Mouse (Mus musculus): ENCODE measurements around the gene Slc30a5. TPM values are rescaled to one million over a fixed set of nuclear protein-coding genes. Genes with fewer than 3 reads are reported as not detected.
"Not testable (repeated sequence)": the region's sequence is repeated elsewhere in the genome, so short reads cannot be mapped to it uniquely, and the experiment has no call there.

Gene Slc30a5
- total and polyA plus RNA-seq, 3 experiments, result 57.4 to 58.3 TPM; not detected in 1

DNA sequence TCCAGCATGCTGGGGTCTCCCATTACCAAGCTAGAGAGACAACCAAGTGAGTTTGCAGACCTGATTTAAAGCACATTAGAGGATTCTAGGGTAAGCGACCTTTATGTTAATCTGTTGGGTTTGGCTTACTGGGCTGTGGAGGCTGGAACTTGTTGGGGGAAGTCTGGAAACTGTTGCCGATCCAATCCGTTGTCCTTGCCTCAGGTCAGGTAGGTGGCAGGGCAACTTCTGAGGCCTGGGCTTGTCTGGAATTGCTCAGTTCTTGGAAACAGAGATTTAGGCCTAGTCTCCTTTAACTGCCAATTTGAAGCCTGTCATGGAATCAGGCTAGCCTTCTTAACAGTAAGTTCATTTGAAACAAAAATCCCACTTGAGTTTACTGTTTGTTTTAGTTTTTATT is 44.1 kb downstream of the Slc30a5 start:
- H3K4me1 ChIP-seq (ENCODE audit: control insufficient read depth in 1 of 2, insufficient read depth in 2 of 2, low read length in 2 of 2), result peaks cover 6 to 13% of the 10 kb centered on the region in 2 experiments
- peaks cover 22% of the 10 kb centered on the region for H3K79me2 ChIP-seq (ENCODE audit: control insufficient read depth, insufficient read depth, low read length, poor library complexity)
- H3K4me3 ChIP-seq (ENCODE audit: control insufficient read depth in 1 of 2, insufficient read depth in 1 of 2, low read depth in 2 of 2, low read length in 2 of 2), result no peak overlapping the region
- TF ChIP-seq ETS1 (IDR thresholded peaks at IDR 0.05; ENCODE audit: low read depth, low read length) (no peak), MYB (IDR thresholded peaks at IDR 0.05; ENCODE audit: low read depth, low read length) (no peak), EP300 (IDR thresholded peaks at IDR 0.05; ENCODE audit: low read depth in 1 of 2, low read length in 2 of 2) (no peak), MXI1 (IDR thresholded peaks at IDR 0.05; ENCODE audit: low read depth, low read length) (no peak)
- peaks cover 11 to 12% of the 10 kb centered on the region in 2 experiments for H3K36me3 ChIP-seq (ENCODE audit: control insufficient read depth in 1 of 2, insufficient read depth in 2 of 2, low read length in 2 of 2)
- DNase-seq (ENCODE audit: low read depth, low spot score), result no peak
- no peaks in the 10 kb centered on the region for H3K9me3 ChIP-seq (replicated peaks; ENCODE audit: insufficient read depth, low read length)
- H3K9ac ChIP-seq (ENCODE audit: control insufficient read depth, low read depth, low read length, poor library complexity, severe bottlenecking), result no peak overlapping the region
- H3K27ac ChIP-seq (ENCODE audit: control insufficient read depth, low read depth, low read length), result no peak overlapping the region
- H3K27me3 ChIP-seq (ENCODE audit: control insufficient read depth in 1 of 2, insufficient read depth in 2 of 2, low read length in 2 of 2), result no peaks in the 10 kb centered on the region

GRCm38 (mm10) chr13:100788057-100788456 is 45.2 kb downstream of the Slc30a5 start:
- H3K9ac ChIP-seq (ENCODE audit: control insufficient read depth, low read depth, low read length, poor library complexity, severe bottlenecking); H3K9me3 ChIP-seq (replicated peaks; ENCODE audit: insufficient read depth, low read length); H3K27me3 ChIP-seq (ENCODE audit: control insufficient read depth in 1 of 2, insufficient read depth in 2 of 2, low read length in 2 of 2); DNase-seq (ENCODE audit: low read depth, low spot score); H3K27ac ChIP-seq (ENCODE audit: control insufficient read depth, low read depth, low read length); H3K4me3 ChIP-seq (ENCODE audit: control insufficient read depth in 1 of 2, insufficient read depth in 1 of 2, low read depth in 2 of 2, low read length in 2 of 2): not testable (repeated sequence)
- Histone ChIP-seq H3K4me1 (ENCODE audit: control insufficient read depth in 1 of 2, insufficient read depth in 2 of 2, low read length in 2 of 2) (peaks cover 8 to 18% of the 10 kb centered on the region in 2 experiments), H3K36me3 (ENCODE audit: control insufficient read depth in 1 of 2, insufficient read depth in 2 of 2, low read length in 2 of 2) (peaks cover 20 to 22% of the 10 kb centered on the region in 2 experiments), H3K79me2 (ENCODE audit: control insufficient read depth, insufficient read depth, low read length, poor library complexity) (peaks cover 27% of the 10 kb centered on the region)

- no peak overlapping the region for H3K27ac ChIP-seq (ENCODE audit: control insufficient read depth, low read depth, low read length)
- no peak overlapping the region for H3K4me3 ChIP-seq (ENCODE audit: control insufficient read depth in 1 of 2, insufficient read depth in 1 of 2, low read depth in 2 of 2, low read length in 2 of 2)
- H3K9ac ChIP-seq (ENCODE audit: control insufficient read depth, low read depth, low read length, poor library complexity, severe bottlenecking), result no peak overlapping the region
- no peak for DNase-seq (ENCODE audit: low read depth, low spot score)
- H3K79me2 ChIP-seq (ENCODE audit: control insufficient read depth, insufficient read depth, low read length, poor library complexity), result peaks cover 27% of the 10 kb centered on the region
- H3K36me3 ChIP-seq (ENCODE audit: control insufficient read depth in 1 of 2, insufficient read depth in 2 of 2, low read length in 2 of 2), result peaks cover 26 to 27% of the 10 kb centered on the region in 2 experiments
- TF ChIP-seq HCFC1 (IDR thresholded peaks at IDR 0.05; ENCODE audit: low read depth, low read length) (no peak), ZMIZ1 (IDR thresholded peaks at IDR 0.05; ENCODE audit: low read depth, low read length) (no peak), SMC3 (IDR thresholded peaks at IDR 0.05; ENCODE audit: low read depth, low read length) (no peak), TAL1 (IDR thresholded peaks at IDR 0.05; ENCODE audit: low read length) (no peak), ZKSCAN1 (IDR thresholded peaks at IDR 0.05; ENCODE audit: low read depth, low read length) (no peak), E2F4 (IDR thresholded peaks at IDR 0.05; ENCODE audit: borderline replicate concordance, low read depth, low read length) (no peak), NRF1 (IDR thresholded peaks at IDR 0.05; ENCODE audit: insufficient read depth, low read depth, low read length, poor library complexity, severe bottlenecking) (no peak), BHLHE40 (IDR thresholded peaks at IDR 0.05; ENCODE audit: borderline replicate concordance, low read depth, low read length) (no peak), CTCF (IDR thresholded peaks at IDR 0.05 in 2 of 3, conservative IDR thresholded peaks at IDR 0.05 in 1 of 3; ENCODE audit: control insufficient read depth in 1 of 3, insufficient read depth in 1 of 3, low read depth in 2 of 3, low read length in 3 of 3, poor library complexity in 1 of 3, severe bottlenecking in 1 of 3) (no peak), MYB (IDR thresholded peaks at IDR 0.05; ENCODE audit: low read depth, low read length) (no peak), ZNF384 (IDR thresholded peaks at IDR 0.05; ENCODE audit: low read depth, low read length) (no peak), MYC (IDR thresholded peaks at IDR 0.05; ENCODE audit: low read depth, low read length) (no peak), USF2 (IDR thresholded peaks at IDR 0.05; ENCODE audit: borderline replicate concordance in 1 of 2, insufficient read depth in 1 of 2, low read depth in 1 of 2, low read length in 2 of 2) (no peak), POLR2AphosphoS2 (IDR thresholded peaks at IDR 0.05; ENCODE audit: low read length) (no peak), RCOR1 (IDR thresholded peaks at IDR 0.05; ENCODE audit: low read depth, low read length) (no peak), ZC3H11A (IDR thresholded peaks at IDR 0.05; ENCODE audit: low read depth, low read length) (no peak), MAX (IDR thresholded peaks at IDR 0.05; ENCODE audit: low read length) (no peak), NELFE (IDR thresholded peaks at IDR 0.05; ENCODE audit: low read depth, low read length) (no peak)
- peaks cover 8 to 18% of the 10 kb centered on the region in 2 experiments for H3K4me1 ChIP-seq (ENCODE audit: control insufficient read depth in 1 of 2, insufficient read depth in 2 of 2, low read length in 2 of 2)
- H3K9me3 ChIP-seq (replicated peaks; ENCODE audit: insufficient read depth, low read length), result no peaks in the 10 kb centered on the region
- no peaks in the 10 kb centered on the region for H3K27me3 ChIP-seq (ENCODE audit: control insufficient read depth in 1 of 2, insufficient read depth in 2 of 2, low read length in 2 of 2)
These were observed 45.8 kb downstream of the Slc30a5 start for GRCm38 (mm10) chr13:100787316-100788010.
